Mouse (Mus musculus) neutrophil, adult 5-6 weeks (primary cell): ENCODE results near the gene B830017H08Rik. TPM values are rescaled to one million over a fixed set of nuclear protein-coding genes. Genes with fewer than 3 reads are reported as not detected.

Experiments used
- ATAC-seq: fragments of 151-379, 151-347 bp; 2 replicates; pipeline ENCODE4 v1.8.0; 2017; ENCODE audit warnings: mild to moderate bottlenecking, moderate TSS enrichment; ENCODE audit not compliant: insufficient number of reproducible peaks, poor library complexity, low FRiP score, severe bottlenecking; ENCODE audit errors: extremely low read depth
- total RNA-seq: library from RNA; stranded (forward); fragments of 200-1000 nt; gene quantifications from 2 replicates; pipeline ENCODE4 v1.2.3, GENCODE M21; 2017

Gene B830017H08Rik
- total RNA-seq: not detected in 2 replicates

- ATAC-seq: no peak
These were observed at the start of gene B830017H08Rik for GRCm38 (mm10) chr16:17832821-17833220. Gene B830017H08Rik (plus strand): TSS chr16:17833121.

- no peak for ATAC-seq
These were observed 47.6 kb upstream of the B830017H08Rik start for GRCm38 (mm10) chr16:17785337-17785736.

GRCm38 (mm10) chr16:17792728-17793127 lies 40.2 kb upstream of the B830017H08Rik start:
- ATAC-seq: no peak

GRCm38 (mm10) chr16:17794047-17794446 lies 38.9 kb upstream of the B830017H08Rik start:
- no peak for ATAC-seq

GRCm38 (mm10) chr16:17795643-17796042 lies 37.3 kb upstream of the B830017H08Rik start:
- no peak for ATAC-seq

- no peak for ATAC-seq
These were observed 36.4 kb upstream of the B830017H08Rik start for GRCm38 (mm10) chr16:17796519-17796918.

GRCm38 (mm10) chr16:17796971-17797811 lies 35.7 kb upstream of the B830017H08Rik start, which contains the start of gene Scarf2:
Gene Scarf2 (plus strand): TSS chr16:17797282.
- no peak for ATAC-seq

GRCm38 (mm10) chr16:17797812-17798311 lies 35.1 kb upstream of the B830017H08Rik start:
- no peak for ATAC-seq

- no peak for ATAC-seq
These were observed 34.4 kb upstream of the B830017H08Rik start for GRCm38 (mm10) chr16:17798321-17799180.

GRCm38 (mm10) chr16:17799584-17799983 lies 33.3 kb upstream of the B830017H08Rik start:
- ATAC-seq: no peak

GRCm38 (mm10) chr16:17801777-17802455 lies 31.0 kb upstream of the B830017H08Rik start:
- ATAC-seq: no peak

GRCm38 (mm10) chr16:17802456-17802838 lies 30.5 kb upstream of the B830017H08Rik start:
- no peak for ATAC-seq

GRCm38 (mm10) chr16:17802839-17803674 lies 29.9 kb upstream of the B830017H08Rik start:
- ATAC-seq: no peak

- ATAC-seq: no peak
These were observed 29.1 kb upstream of the B830017H08Rik start for GRCm38 (mm10) chr16:17803675-17804448.

GRCm38 (mm10) chr16:17804449-17804912 lies 28.4 kb upstream of the B830017H08Rik start:
- no peak for ATAC-seq

GRCm38 (mm10) chr16:17804982-17805381 lies 27.9 kb upstream of the B830017H08Rik start:
- no peak for ATAC-seq

GRCm38 (mm10) chr16:17806581-17807191 lies 26.2 kb upstream of the B830017H08Rik start:
- ATAC-seq: no peak
